Comparison of ENCODE assay signal across 41 mouse cellular contexts in genomic region chr16:58676633-58677032, GRCm38 (mm10). TPM values are rescaled to one million over a fixed set of nuclear protein-coding genes. Genes with fewer than 3 reads are reported as not detected.
A peak's percentile ranks its signal among the peaks of the same experiment; 100 is the strongest.
DNase-seq lines count a peak whose midpoint lies in the region; ATAC-seq and TF ChIP-seq lines count a peak whose summit lies in the region.
"Had no signal": no experiment of that assay in that cellular context is flagged by ENCODE, and none has a peak within 500 bp of the region (broad histone marks: within the 10 kb centered on the region; RNA-seq: fewer than 3 reads in every experiment).

No protein-coding gene starts in this region.

- intact Hi-C loops in heart, postnatal 25 days (cut with DNase I), result no loop called here

- peak; percentile 46; the same call in 1 of the 2 replicates for ATAC-seq in heart, embryonic 12.5 days (ENCODE audit: insufficient number of reproducible peaks, low FRiP score)
- ATAC-seq in G1E (ENCODE audit: extremely low read depth, insufficient number of reproducible peaks, low FRiP score, poor library complexity, severe bottlenecking), result peak; percentile 37
- 0 out of 2 replicates have a peak, but pooled peaks have one; percentile 21 for ATAC-seq in erythroid progenitor cell, adult 5-6 weeks (replicated peaks; ENCODE audit: low FRiP score, poor library complexity, severe bottlenecking)
- peak; percentile 67 for ATAC-seq in liver, embryonic 16.5 days (ENCODE audit: low read depth)
- no peak for ATAC-seq in forebrain, embryonic 13.5 days
- ATAC-seq: activated CD4-positive, CD25-positive, alpha-beta regulatory T cell, adult 4 months; CD4-positive, CD25-positive, alpha-beta regulatory T cell, adult 4 months; forebrain, embryonic 15.5 days; intestine, postnatal 0 days had no signal

- H3K4me1 ChIP-seq in heart, embryonic 12.5 days (replicated peaks), result peaks cover 9% of the 10 kb centered on the region
- peaks cover 62% of the 10 kb centered on the region for H3K4me1 ChIP-seq in G1E (ENCODE audit: insufficient read depth, low read depth, low read length)
- peaks cover 45% of the 10 kb centered on the region for H3K4me1 ChIP-seq in liver, embryonic 16.5 days (ENCODE audit: control insufficient read depth, low read depth, low read length)
- no peaks in the 10 kb centered on the region for H3K4me1 ChIP-seq in forebrain, embryonic 13.5 days
- H3K4me1 ChIP-seq: limb, embryonic 15.5 days had no signal

- H3K9ac ChIP-seq in heart, embryonic 12.5 days, result no peak overlapping the region
- H3K9ac ChIP-seq in liver, embryonic 16.5 days (ENCODE audit: low read depth, low read length), result peak overlapping the region; percentile 32
- H3K9ac ChIP-seq in forebrain, embryonic 13.5 days, result no peak overlapping the region
- H3K9ac ChIP-seq: forebrain, embryonic 15.5 days; heart, embryonic 15.5 days; hindbrain, embryonic 14.5 days; limb, embryonic 15.5 days; lung, embryonic 15.5 days had no signal

- 0 out of 2 replicates have a peak overlapping the region, but pooled peaks have one; percentile 13 for H3K4me2 ChIP-seq in heart, embryonic 12.5 days
- H3K4me2 ChIP-seq in liver, embryonic 16.5 days (ENCODE audit: low read depth, low read length), result peak overlapping the region; percentile 65
- no peak overlapping the region for H3K4me2 ChIP-seq in forebrain, embryonic 13.5 days
- H3K4me2 ChIP-seq: forebrain, embryonic 15.5 days; heart, embryonic 15.5 days; hindbrain, embryonic 14.5 days; limb, embryonic 15.5 days; lung, embryonic 15.5 days had no signal

- H3K36me3 ChIP-seq in heart, embryonic 12.5 days, result peaks cover 62% of the 10 kb centered on the region
- H3K36me3 ChIP-seq in G1E (replicated peaks), result peaks cover 77% of the 10 kb centered on the region
- H3K36me3 ChIP-seq in liver, embryonic 16.5 days (ENCODE audit: control insufficient read depth, insufficient read depth), result peaks cover 78% of the 10 kb centered on the region
- peaks cover 50% of the 10 kb centered on the region for H3K36me3 ChIP-seq in forebrain, embryonic 13.5 days (ENCODE audit: poor library complexity, severe bottlenecking)

- DNase-seq in heart, postnatal 25 days (ENCODE audit: low spot score), result no peak
- no peak for DNase-seq in G1E (ENCODE audit: low spot score)
- no peak for DNase-seq in ovary, postnatal 14 days (ENCODE audit: low spot score)
- DNase-seq: adrenal gland, adult 2 months; adrenal gland, postnatal 36 days; cerebellum, adult 2 months; cerebellum, postnatal 14 days; gastrocnemius, adult 2 months; heart, adult 2 months; kidney, adult 9 months; kidney, postnatal 25 days; left cerebral cortex, postnatal 4 days; midbrain, embryonic 14.5 days; retina, postnatal 1 day; right cerebral cortex, postnatal 25 days; spleen, adult 18-20 months; thymus, postnatal 14 days had no signal

- H3K4me3 ChIP-seq in heart, embryonic 12.5 days, result no peak overlapping the region
- peak overlapping the region; percentile 66; the same call in 1 of the 2 replicates for H3K4me3 ChIP-seq in G1E (ENCODE audit: low read depth, low read length)
- H3K4me3 ChIP-seq in liver, embryonic 16.5 days (ENCODE audit: low read depth, low read length), result peak overlapping the region; percentile 45
- no peak overlapping the region for H3K4me3 ChIP-seq in forebrain, embryonic 13.5 days
- H3K4me3 ChIP-seq: forebrain, embryonic 15.5 days; gastrocnemius, adult 2 months; heart, adult 2 months; heart, embryonic 15.5 days; limb, embryonic 15.5 days; lung, embryonic 15.5 days had no signal

- no peaks in the 10 kb centered on the region for H3K27me3 ChIP-seq in heart, embryonic 12.5 days (replicated peaks)
- no peaks in the 10 kb centered on the region for H3K27me3 ChIP-seq in G1E (ENCODE audit: insufficient read depth, low read length)
- no peaks in the 10 kb centered on the region for H3K27me3 ChIP-seq in liver, embryonic 16.5 days (ENCODE audit: control insufficient read depth, insufficient read depth, low read depth, low read length)
- no peaks in the 10 kb centered on the region for H3K27me3 ChIP-seq in forebrain, embryonic 13.5 days
- H3K27me3 ChIP-seq: forebrain, embryonic 15.5 days; heart, embryonic 15.5 days; limb, embryonic 15.5 days; lung, embryonic 15.5 days had no signal

- 36% methylated on average over 3 of the region's 3 CpGs for WGBS in heart, embryonic 12.5 days
- WGBS in liver, embryonic 16.5 days (ENCODE audit: insufficient replicate concordance), result 36% methylated on average over 3 of the region's 3 CpGs
- 94% methylated on average over 3 of the region's 3 CpGs for WGBS in forebrain, embryonic 13.5 days

- H3K9me3 ChIP-seq in heart, embryonic 12.5 days (replicated peaks), result no peaks in the 10 kb centered on the region
- no peaks in the 10 kb centered on the region for H3K9me3 ChIP-seq in G1E (replicated peaks)
- no peaks in the 10 kb centered on the region for H3K9me3 ChIP-seq in liver, embryonic 16.5 days (replicated peaks; ENCODE audit: control insufficient read depth, low read length)
- H3K9me3 ChIP-seq in forebrain, embryonic 13.5 days (replicated peaks), result no peaks in the 10 kb centered on the region
- H3K9me3 ChIP-seq: forebrain, embryonic 15.5 days; heart, embryonic 15.5 days; limb, embryonic 15.5 days; lung, embryonic 15.5 days had no signal

- TF ChIP-seq CTCF in G1E (IDR thresholded peaks at IDR 0.05; ENCODE audit: low read depth, low read length), result no peak

- no peak overlapping the region for H3K27ac ChIP-seq in heart, embryonic 12.5 days (ENCODE audit: poor library complexity, severe bottlenecking)
- H3K27ac ChIP-seq in liver, embryonic 16.5 days (ENCODE audit: low read length), result peak overlapping the region; percentile 46
- H3K27ac ChIP-seq in forebrain, embryonic 13.5 days, result no peak overlapping the region
- H3K27ac ChIP-seq: forebrain, embryonic 15.5 days; gastrocnemius, adult 2 months; heart, adult 2 months; heart, embryonic 15.5 days; hindbrain, embryonic 14.5 days; limb, embryonic 15.5 days; lung, embryonic 15.5 days had no signal

RNA-seq across cellular contexts. Expression of gene Cpox, which starts 6.5 kb away (rescaled TPM):
- polyA plus RNA-seq in heart, embryonic 12.5 days (2016; fragmentation: Nextera tagmentation; extraction: Ambion mirVana), result 39.9 and 48.0 TPM in 2 replicates
- total RNA-seq in heart, postnatal 25 days (2021), result 10 to 100 TPM; 35.3 to 40.8 TPM
- 1,587 and 1,720 TPM in 2 replicates for total RNA-seq in G1E (2014; fragmentation: Nextera tagmentation)
- total RNA-seq in G1E (2017), result 291 and 297 TPM in 2 replicates
- 261 and 266 TPM in 2 replicates for polyA plus RNA-seq in G1E (2012)
- 1,198 and 1,327 TPM in 2 replicates for total RNA-seq in erythroid progenitor cell, adult 5-6 weeks (2015; ENCODE audit: low replicate concordance)
- total RNA-seq in erythroid progenitor cell, adult 5-6 weeks (2017; ENCODE audit: low replicate concordance), result 966 and 1,012 TPM in 2 replicates
- 356 and 399 TPM in 2 replicates for polyA plus RNA-seq in liver, embryonic 16.5 days (2015; fragmentation: Nextera tagmentation; extraction: Ambion mirVana)
- polyA plus RNA-seq in forebrain, embryonic 13.5 days (2015; fragmentation: Nextera tagmentation; extraction: Ambion mirVana), result 8.4 and 10.3 TPM in 2 replicates

RNA-seq across cellular contexts. Expression of gene E330017A01Rik, which starts 38.1 kb away (rescaled TPM):
- polyA plus RNA-seq in heart, embryonic 12.5 days (2016; fragmentation: Nextera tagmentation; extraction: Ambion mirVana), result 0.17 TPM in 1 of 2 replicates, not detected in the other
- not detected for total RNA-seq in heart, postnatal 25 days (2021)
- total RNA-seq in G1E (2014; fragmentation: Nextera tagmentation) (not detected in 2 replicates), G1E (2017) (0.11 and 0.17 TPM in 2 replicates)
- not detected in 2 replicates for polyA plus RNA-seq in G1E (2012)
- not detected in 2 replicates for total RNA-seq in erythroid progenitor cell, adult 5-6 weeks (2015; ENCODE audit: low replicate concordance)
- not detected in 2 replicates for total RNA-seq in erythroid progenitor cell, adult 5-6 weeks (2017; ENCODE audit: low replicate concordance)
- polyA plus RNA-seq in liver, embryonic 16.5 days (2015; fragmentation: Nextera tagmentation; extraction: Ambion mirVana), result not detected in 2 replicates
- polyA plus RNA-seq in forebrain, embryonic 13.5 days (2015; fragmentation: Nextera tagmentation; extraction: Ambion mirVana), result not detected in 2 replicates
- total RNA-seq: adrenal gland, adult 2 months; adrenal gland, postnatal 36 days; gastrocnemius, adult 2 months; gastrocnemius, postnatal 4 days; heart, adult 2 months; hematopoietic stem cell, adult 5-6 weeks; layer of hippocampus, adult 18-20 months; layer of hippocampus, postnatal 14 days; left cerebral cortex, postnatal 4 days; megakaryocyte, adult 5-6 weeks; monocyte, adult 5-6 weeks had no signal
- polyA plus RNA-seq: activated CD4-positive, CD25-positive, alpha-beta regulatory T cell, adult 4 months; adrenal gland, adult 2 months; brain, embryonic 14.5 days; CD4-positive, CD25-positive, alpha-beta regulatory T cell, adult 4 months; cerebellum, adult 2 months; cortical plate, adult 2 months; embryonic facial prominence, embryonic 14.5 days; forebrain, embryonic 15.5 days; heart, adult 2 months; heart, embryonic 15.5 days; hindbrain, embryonic 14.5 days; intestine, postnatal 0 days; limb, embryonic 15.5 days; lung, embryonic 15.5 days; midbrain, embryonic 14.5 days; neural tube, embryonic 14.5 days; stomach, embryonic 16.5 days; urinary bladder, adult 2 months had no signal

RNA-seq across cellular contexts. Expression of gene Gpr15, which starts 42.2 kb away (rescaled TPM):
- polyA plus RNA-seq in heart, embryonic 12.5 days (2016; fragmentation: Nextera tagmentation; extraction: Ambion mirVana), result not detected in 2 replicates
- total RNA-seq in heart, postnatal 25 days (2021), result not detected
- total RNA-seq in G1E (2014; fragmentation: Nextera tagmentation), result not detected in 2 replicates
- total RNA-seq in G1E (2017), result 0.11 and 0.12 TPM in 2 replicates
- not detected in 2 replicates for polyA plus RNA-seq in G1E (2012)
- total RNA-seq in erythroid progenitor cell, adult 5-6 weeks (2015; ENCODE audit: low replicate concordance), result 1.1 TPM in 1 of 2 replicates, not detected in the other
- total RNA-seq in erythroid progenitor cell, adult 5-6 weeks (2017; ENCODE audit: low replicate concordance), result not detected in 2 replicates
- polyA plus RNA-seq in liver, embryonic 16.5 days (2015; fragmentation: Nextera tagmentation; extraction: Ambion mirVana), result not detected in 2 replicates
- not detected in 2 replicates for polyA plus RNA-seq in forebrain, embryonic 13.5 days (2015; fragmentation: Nextera tagmentation; extraction: Ambion mirVana)
- total RNA-seq: adrenal gland, adult 2 months; adrenal gland, postnatal 36 days; gastrocnemius, adult 2 months; gastrocnemius, postnatal 4 days; heart, adult 2 months; hematopoietic stem cell, adult 5-6 weeks; layer of hippocampus, adult 18-20 months; layer of hippocampus, postnatal 14 days; left cerebral cortex, postnatal 4 days; monocyte, adult 5-6 weeks had no signal
- polyA plus RNA-seq: adrenal gland, adult 2 months; cerebellum, adult 2 months; cortical plate, adult 2 months; embryonic facial prominence, embryonic 14.5 days; heart, embryonic 15.5 days; hindbrain, embryonic 14.5 days; limb, embryonic 15.5 days; neural tube, embryonic 14.5 days; stomach, embryonic 16.5 days had no signal

RNA-seq across cellular contexts. Expression of gene Cldnd1, which starts 51.1 kb away (rescaled TPM):
- polyA plus RNA-seq in heart, embryonic 12.5 days (2016; fragmentation: Nextera tagmentation; extraction: Ambion mirVana), result 111 and 112 TPM in 2 replicates
- total RNA-seq in heart, postnatal 25 days (2021), result 10 to 100 TPM; 55.7 to 59.6 TPM
- total RNA-seq in G1E (2014; fragmentation: Nextera tagmentation) (93.5 and 94.2 TPM in 2 replicates), G1E (2017) (17.4 and 18.5 TPM in 2 replicates)
- polyA plus RNA-seq in G1E (2012), result 2.2 and 3.3 TPM in 2 replicates
- 27.2 and 30.6 TPM in 2 replicates for total RNA-seq in erythroid progenitor cell, adult 5-6 weeks (2015; ENCODE audit: low replicate concordance)
- 15.5 and 16.9 TPM in 2 replicates for total RNA-seq in erythroid progenitor cell, adult 5-6 weeks (2017; ENCODE audit: low replicate concordance)
- polyA plus RNA-seq in liver, embryonic 16.5 days (2015; fragmentation: Nextera tagmentation; extraction: Ambion mirVana), result 23.8 and 24.2 TPM in 2 replicates
- polyA plus RNA-seq in forebrain, embryonic 13.5 days (2015; fragmentation: Nextera tagmentation; extraction: Ambion mirVana), result 108 and 110 TPM in 2 replicates

RNA-seq across cellular contexts. Expression of gene Gm813, which starts 59.9 kb away (rescaled TPM):
- not detected in 2 replicates for polyA plus RNA-seq in heart, embryonic 12.5 days (2016; fragmentation: Nextera tagmentation; extraction: Ambion mirVana)
- not detected for total RNA-seq in heart, postnatal 25 days (2021)
- total RNA-seq in G1E (2014; fragmentation: Nextera tagmentation) (not detected in 2 replicates), G1E (2017) (0.22 TPM in 1 of 2 replicates, not detected in the other)
- polyA plus RNA-seq in G1E (2012), result not detected in 2 replicates
- total RNA-seq in erythroid progenitor cell, adult 5-6 weeks (2015; ENCODE audit: low replicate concordance), result not detected in 2 replicates
- not detected in 2 replicates for total RNA-seq in erythroid progenitor cell, adult 5-6 weeks (2017; ENCODE audit: low replicate concordance)
- polyA plus RNA-seq in liver, embryonic 16.5 days (2015; fragmentation: Nextera tagmentation; extraction: Ambion mirVana), result not detected in 2 replicates
- polyA plus RNA-seq in forebrain, embryonic 13.5 days (2015; fragmentation: Nextera tagmentation; extraction: Ambion mirVana), result not detected in 2 replicates
- total RNA-seq: adrenal gland, adult 2 months; adrenal gland, postnatal 36 days; gastrocnemius, adult 2 months; gastrocnemius, postnatal 4 days; heart, adult 2 months; hematopoietic stem cell, adult 5-6 weeks; layer of hippocampus, adult 18-20 months; layer of hippocampus, postnatal 14 days; left cerebral cortex, postnatal 4 days; megakaryocyte, adult 5-6 weeks; monocyte, adult 5-6 weeks had no signal
- polyA plus RNA-seq: activated CD4-positive, CD25-positive, alpha-beta regulatory T cell, adult 4 months; adrenal gland, adult 2 months; brain, embryonic 14.5 days; CD4-positive, CD25-positive, alpha-beta regulatory T cell, adult 4 months; cerebellum, adult 2 months; embryonic facial prominence, embryonic 14.5 days; forebrain, embryonic 15.5 days; heart, adult 2 months; heart, embryonic 15.5 days; hindbrain, embryonic 14.5 days; intestine, postnatal 0 days; limb, embryonic 15.5 days; lung, embryonic 15.5 days; midbrain, embryonic 14.5 days; neural tube, embryonic 14.5 days; stomach, embryonic 16.5 days; urinary bladder, adult 2 months had no signal

Comparison
In these comparisons a context has a peak if more than half of its experiments do, and no peak if none do; other contexts are left out.
1. H3K4me3 ChIP-seq: peak in G1E (single experiment) and liver, embryonic 16.5 days (single experiment); none in heart, embryonic 12.5 days (single experiment) and forebrain, embryonic 13.5 days (single experiment).